Mouse (Mus musculus) spleen, postnatal 36 days (tissue): Measurements from ENCODE around the gene Phtf1.

ENCODE experiments used
- DNase-seq, 2 experiments: peaks; one replicate each; pipeline ENCODE4 v3.0.0; 2022; ENCODE audit warnings: low spot score in 2 of 2, mixed read lengths in 1 of 2

Gene Phtf1

DNA sequence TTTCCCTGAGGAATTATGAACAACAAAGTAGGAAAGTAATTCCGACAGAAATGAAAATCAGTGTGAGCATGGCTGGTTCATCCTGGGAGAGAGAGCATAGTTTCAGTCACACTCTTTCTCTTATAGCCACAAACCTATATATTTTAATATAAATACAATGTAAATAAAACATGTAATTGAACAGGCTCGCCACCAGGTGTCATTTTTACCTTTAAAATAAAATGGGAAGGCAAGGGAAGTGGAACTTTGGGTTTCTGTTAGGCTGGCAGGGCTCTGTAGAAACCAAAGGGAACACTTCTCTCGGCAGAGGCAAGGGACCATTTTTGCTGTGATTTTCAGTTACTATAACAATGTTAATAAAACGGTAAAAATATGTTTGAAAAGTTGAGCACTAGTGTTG is 51.5 kb downstream of the Phtf1 start:
- DNase-seq: no peak

DNA sequence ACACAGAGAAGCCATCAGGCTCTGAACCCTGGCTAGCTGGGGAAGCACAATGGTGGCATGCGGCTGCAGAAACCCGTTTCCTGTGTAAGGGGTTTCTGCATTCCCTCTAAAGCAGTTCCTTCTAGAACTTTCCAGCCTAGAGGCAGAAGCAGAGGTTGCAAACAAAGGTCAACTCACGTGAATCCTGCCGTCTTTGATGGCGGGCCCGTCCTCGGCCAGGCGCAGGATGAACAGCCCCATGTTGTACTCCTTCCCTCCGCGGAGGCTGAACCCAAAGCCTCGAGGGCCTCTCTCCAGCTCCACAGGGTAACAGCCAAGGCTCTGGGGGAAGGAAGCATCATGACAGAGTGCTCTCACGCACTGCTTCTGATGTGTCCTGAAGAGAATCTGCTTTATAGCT is 52.2 kb downstream of the Phtf1 start:
- DNase-seq: no peak

DNA sequence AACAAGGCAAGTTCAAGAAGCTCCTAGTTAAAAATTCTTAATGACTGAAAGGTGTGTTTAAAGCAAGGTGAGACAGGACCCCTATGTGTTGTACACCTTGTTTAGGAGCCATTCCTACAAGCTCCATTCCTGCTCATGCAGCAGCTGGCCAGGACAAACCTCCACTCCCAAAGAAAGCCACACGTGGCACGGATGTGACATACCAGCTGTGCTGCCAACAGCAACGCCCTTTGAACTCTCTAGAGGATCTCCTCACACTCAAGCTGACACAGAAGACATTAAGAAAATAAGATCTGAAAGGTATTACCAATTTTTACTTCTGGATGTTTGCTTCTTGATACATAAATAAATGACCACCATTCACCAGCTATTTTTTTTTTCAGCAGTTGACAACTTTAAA is 59.0 kb downstream of the Phtf1 start:
- no peak for DNase-seq

DNA sequence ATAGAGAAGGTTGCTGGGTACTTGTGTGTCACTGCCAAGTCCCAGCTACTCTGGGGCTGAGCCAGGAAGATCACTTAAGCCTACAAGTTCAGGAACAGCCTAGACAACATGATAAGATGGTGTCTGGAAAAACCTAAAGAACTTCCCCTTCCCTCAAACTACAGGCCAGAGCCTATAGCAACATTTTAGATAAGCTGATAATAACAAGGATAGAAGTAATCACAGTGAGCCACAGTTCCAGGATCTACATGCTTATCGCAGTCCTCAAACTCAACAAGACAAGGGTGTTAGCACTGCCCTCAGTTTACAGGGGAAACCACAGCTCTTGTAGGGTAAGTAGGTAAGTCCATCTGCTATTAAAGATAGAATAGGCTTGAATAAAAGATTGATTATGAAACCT is 64.2 kb downstream of the Phtf1 start:
- no peak for DNase-seq

DNA sequence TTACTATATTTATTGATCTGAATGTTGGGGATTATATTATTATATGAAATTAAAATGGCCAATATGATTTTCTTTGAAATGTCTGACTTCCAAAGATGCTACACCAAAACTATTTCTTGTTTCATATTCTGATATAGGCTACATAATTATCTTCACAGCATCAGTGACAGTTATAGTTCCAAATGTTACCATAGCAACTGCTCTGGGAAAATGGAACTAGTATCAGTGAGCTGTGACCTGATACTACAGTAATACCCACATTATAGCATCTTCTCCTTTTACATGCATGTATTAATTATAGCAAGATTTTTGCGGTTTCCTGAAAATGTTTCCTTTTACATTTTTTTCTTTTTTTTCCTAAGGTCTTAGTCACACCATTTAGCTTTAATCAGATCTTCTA is 64.8 kb downstream of the Phtf1 start:
- DNase-seq: no peak

DNA sequence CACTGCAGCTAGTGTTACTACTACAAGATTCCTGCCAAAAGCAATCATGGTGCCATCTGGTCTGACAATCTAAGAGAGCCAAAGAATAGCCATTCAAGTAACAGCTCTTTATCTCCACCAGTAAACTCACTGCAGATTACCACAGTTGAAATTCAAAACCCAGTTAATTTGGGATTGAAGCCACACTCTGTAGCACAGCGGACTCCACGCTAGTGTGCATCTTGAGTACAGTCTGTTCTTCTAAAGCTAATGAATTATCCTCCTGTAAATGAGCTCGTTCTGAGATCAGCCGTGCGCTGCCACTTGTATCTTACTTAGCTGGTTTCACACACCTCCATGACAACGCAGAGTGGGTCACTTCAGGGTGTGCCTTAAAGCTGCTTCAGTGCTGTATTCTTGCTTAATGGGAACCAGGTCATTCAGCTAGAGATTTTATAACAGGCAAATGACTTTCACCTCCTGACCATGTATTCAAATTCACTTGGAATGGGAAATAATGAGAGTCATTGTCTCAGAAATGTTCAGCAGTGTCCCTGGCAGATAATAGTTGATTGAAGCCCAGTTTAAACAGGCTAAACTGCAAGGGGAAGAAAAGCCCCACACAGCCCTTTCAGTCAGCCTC is 91.2 kb downstream of the Phtf1 start:
- DNase-seq: no peak

DNA sequence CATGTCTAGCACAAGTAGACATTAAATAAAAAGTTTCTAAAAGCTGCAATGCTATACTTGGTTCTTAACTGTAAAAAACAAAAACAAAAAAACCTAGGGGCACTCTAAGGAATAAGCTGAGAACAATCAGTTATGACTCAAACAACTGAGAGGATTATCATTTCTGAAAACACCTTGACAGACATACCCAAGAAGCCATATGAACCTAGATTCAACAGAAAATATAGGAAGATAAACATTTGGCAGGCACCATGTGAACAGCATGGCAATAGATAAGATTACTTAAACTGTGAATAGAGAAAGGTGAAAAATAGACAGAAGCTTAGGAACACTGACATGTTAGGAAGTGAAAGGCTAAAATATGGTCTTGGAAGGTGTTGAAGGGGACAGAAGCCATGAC is 101.5 kb downstream of the Phtf1 start:
- DNase-seq: no peak
